Mouse (Mus musculus) lung, adult 2 months (tissue): Measurements from ENCODE around the gene Otulinl.

ENCODE experiments used
- CTCF ChIP-seq: fragments of 200-500 bp; IDR thresholded peaks from 2 replicates; pipeline ENCODE4 v1.5.1; 2011; ENCODE audit warnings: mild to moderate bottlenecking, low read length, control low read depth; ENCODE audit not compliant: insufficient read depth
- POLR2A ChIP-seq: fragments of 200-500 bp; IDR thresholded peaks from 2 replicates; pipeline ENCODE4 v1.6.1; 2011; ENCODE audit warnings: low read depth, mild to moderate bottlenecking, control low read depth, low read length, borderline replicate concordance; ENCODE audit errors: extremely low read depth

DNA sequence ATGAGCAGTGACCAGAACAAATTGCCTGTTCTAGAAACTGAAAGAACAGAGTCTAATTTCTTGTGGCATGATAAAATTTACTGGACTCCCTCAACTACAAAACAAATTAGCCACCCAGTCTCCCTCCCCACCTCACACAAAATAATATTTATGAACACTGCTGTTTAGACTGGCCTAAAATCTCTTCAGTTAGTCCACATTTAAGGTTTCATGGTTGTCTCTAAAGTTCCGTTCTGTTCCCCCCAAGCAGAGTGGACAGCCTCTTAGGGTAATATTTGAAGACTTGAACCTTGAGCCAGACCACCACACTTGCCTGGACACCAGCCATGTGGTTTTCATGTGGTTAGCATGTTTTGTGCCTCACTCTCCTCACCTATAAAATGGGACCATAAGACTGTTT, 1.8 kb upstream of the Otulinl start:
- TF ChIP-seq CTCF (no peak), POLR2A (no peak)
